Mouse (Mus musculus): ENCODE measurements at regions not wholly inside any gene's neighbourhood (a gene's known extent, or its start where the extent isn't known, plus 50 kb on each side); places are given as distances from the start of the nearest gene placed in this dataset.

GRCm38 (mm10) chr2:108701308-108701707, 579.2 kb upstream of the Kif18a start:
- Histone ChIP-seq H3K9me3 (replicated peaks) (no peaks in the 10 kb centered on the region), H3K27me3 (ENCODE audit: low read depth, poor library complexity, severe bottlenecking) (no peaks in the 10 kb centered on the region), H3K4me3 (no peak overlapping the region), H3K36me3 (no peaks in the 10 kb centered on the region), H3K27ac (no peak overlapping the region), H3K4me1 (no peaks in the 10 kb centered on the region)
- WGBS = 76% methylated on average over 7 of the region's 7 CpGs
- DNase-seq (ENCODE audit: low spot score) = no peak

DNA sequence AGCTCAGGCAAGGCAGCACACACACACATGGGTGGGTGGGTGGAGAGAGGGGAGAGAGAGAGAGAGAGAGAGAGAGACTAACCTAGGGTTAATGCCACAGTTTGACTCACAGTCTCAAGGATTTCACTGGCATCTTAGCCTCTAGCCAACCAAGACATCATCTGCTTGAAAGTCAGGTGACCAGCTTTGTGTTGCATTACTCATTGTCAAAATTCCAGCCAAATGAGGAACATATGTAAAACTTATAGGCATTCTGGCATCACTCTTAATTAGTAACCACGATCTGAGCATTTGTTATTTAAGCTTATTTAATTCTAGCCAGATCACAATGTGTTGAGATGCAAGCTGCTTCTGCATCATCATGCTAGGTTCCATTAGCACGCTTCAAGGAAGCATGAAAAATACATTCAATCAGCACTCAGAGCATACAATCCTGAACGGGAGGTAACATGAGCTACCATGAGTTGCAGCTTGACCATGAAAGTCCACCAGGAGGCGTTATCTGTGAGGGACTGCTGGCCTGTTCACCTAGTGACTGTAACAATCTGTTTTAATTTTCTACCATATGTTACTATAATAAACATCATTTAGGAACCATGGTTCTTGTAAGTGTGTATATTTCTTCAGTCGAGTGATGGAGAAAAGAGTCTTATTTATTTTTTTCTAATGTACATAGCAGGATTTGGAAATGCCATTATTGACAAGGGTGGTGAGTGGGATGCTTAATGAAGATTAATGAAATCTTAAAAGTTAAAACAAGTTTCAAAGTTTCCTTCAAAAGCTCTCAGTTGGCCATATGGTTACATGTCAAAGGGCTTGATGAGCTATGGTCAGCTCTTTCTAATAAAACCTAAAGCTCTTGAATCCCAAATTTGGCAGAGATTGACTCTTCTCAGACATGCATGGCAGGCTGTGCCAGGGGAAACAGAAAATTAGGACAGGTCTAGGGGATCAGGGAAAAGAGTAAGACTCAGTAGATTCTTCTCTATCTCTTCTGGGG, 572.4 kb upstream of the Kif18a start:
- Histone ChIP-seq H3K4me1 (no peaks in the 10 kb centered on the region), H3K27ac (no peak overlapping the region), H3K27me3 (ENCODE audit: low read depth, poor library complexity, severe bottlenecking) (no peaks in the 10 kb centered on the region), H3K36me3 (no peaks in the 10 kb centered on the region), H3K9me3 (replicated peaks) (no peaks in the 10 kb centered on the region), H3K4me3 (no peak overlapping the region)
- WGBS = 75% methylated on average over 5 of the region's 5 CpGs
- no peak for DNase-seq (ENCODE audit: low spot score)

- 88% methylated on average over 3 of the region's 3 CpGs for WGBS
- DNase-seq (ENCODE audit: low spot score) = no peak
- Histone ChIP-seq H3K36me3 (no peaks in the 10 kb centered on the region), H3K27ac (no peak overlapping the region), H3K9me3 (replicated peaks) (no peaks in the 10 kb centered on the region), H3K4me3 (no peak overlapping the region), H3K4me1 (peaks cover 10% of the 10 kb centered on the region), H3K27me3 (ENCODE audit: low read depth, poor library complexity, severe bottlenecking) (no peaks in the 10 kb centered on the region)
Observed at GRCm38 (mm10) chr2:108742079-108742478, 538.5 kb upstream of the Kif18a start.

GRCm38 (mm10) chr2:108743511-108743910, 537.0 kb upstream of the Kif18a start:
- WGBS = 24% methylated on average over 2 of the region's 2 CpGs
- Histone ChIP-seq H3K4me1 (peaks cover 10% of the 10 kb centered on the region), H3K9me3 (replicated peaks) (no peaks in the 10 kb centered on the region), H3K27ac (no peak overlapping the region), H3K4me3 (no peak overlapping the region), H3K36me3 (no peaks in the 10 kb centered on the region), H3K27me3 (ENCODE audit: low read depth, poor library complexity, severe bottlenecking) (no peaks in the 10 kb centered on the region)
- DNase-seq (ENCODE audit: low spot score) = peak; percentile 60

GRCm38 (mm10) chr2:108744797-108745196, 535.7 kb upstream of the Kif18a start:
- Histone ChIP-seq H3K4me1 (peaks cover 10% of the 10 kb centered on the region), H3K27me3 (ENCODE audit: low read depth, poor library complexity, severe bottlenecking) (no peaks in the 10 kb centered on the region), H3K9me3 (replicated peaks) (no peaks in the 10 kb centered on the region), H3K27ac (no peak overlapping the region), H3K36me3 (no peaks in the 10 kb centered on the region), H3K4me3 (no peak overlapping the region)
- 82% methylated on average over 2 of the region's 2 CpGs for whole genome bisulfite sequencing
- DNase-seq (ENCODE audit: low spot score) = no peak

GRCm38 (mm10) chr2:108753494-108754225, 526.9 kb upstream of the Kif18a start:
- no peaks in the 10 kb centered on the region for H3K9me3 ChIP-seq (replicated peaks)
- no peak for DNase-seq (ENCODE audit: low spot score)
- no peaks in the 10 kb centered on the region for H3K27me3 ChIP-seq (ENCODE audit: low read depth, poor library complexity, severe bottlenecking)
- WGBS = 79% methylated on average over 3 of the region's 3 CpGs
- H3K27ac ChIP-seq = no peak overlapping the region
- no peaks in the 10 kb centered on the region for H3K36me3 ChIP-seq
- H3K4me1 ChIP-seq = no peaks in the 10 kb centered on the region
- no peak overlapping the region for H3K4me3 ChIP-seq

DNA sequence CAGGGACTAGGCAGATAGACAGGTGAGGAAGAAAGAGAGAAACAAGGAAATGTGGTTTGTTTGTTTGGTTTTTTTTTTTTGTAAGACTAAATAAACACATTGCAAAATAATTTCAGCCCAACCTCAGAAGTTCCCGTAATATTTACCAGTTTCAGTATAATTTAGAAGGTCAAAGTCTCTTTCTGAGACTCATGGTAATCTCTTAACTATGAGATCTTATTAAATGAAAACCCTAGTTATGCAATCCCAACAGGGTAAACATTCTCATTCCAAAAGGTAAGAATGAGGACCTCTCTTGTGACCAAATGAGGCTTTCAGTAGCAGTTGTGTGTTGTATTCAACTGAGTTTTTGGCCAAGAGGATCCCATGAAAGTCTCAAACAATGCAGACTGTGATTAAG, 524.7 kb upstream of the Kif18a start:
- no peak for DNase-seq (ENCODE audit: low spot score)
- no peaks in the 10 kb centered on the region for H3K27me3 ChIP-seq (ENCODE audit: low read depth, poor library complexity, severe bottlenecking)
- WGBS = 91% methylated on average over 1 of the region's 1 CpGs
- H3K36me3 ChIP-seq = no peaks in the 10 kb centered on the region
- H3K4me1 ChIP-seq = no peaks in the 10 kb centered on the region
- H3K4me3 ChIP-seq = no peak overlapping the region
- no peaks in the 10 kb centered on the region for H3K9me3 ChIP-seq (replicated peaks)
- no peak overlapping the region for H3K27ac ChIP-seq

- WGBS = 93% methylated on average over 1 of the region's 1 CpGs
- Histone ChIP-seq H3K4me3 (no peak overlapping the region), H3K27me3 (ENCODE audit: low read depth, poor library complexity, severe bottlenecking) (no peaks in the 10 kb centered on the region), H3K36me3 (no peaks in the 10 kb centered on the region), H3K4me1 (no peaks in the 10 kb centered on the region), H3K27ac (no peak overlapping the region), H3K9me3 (replicated peaks) (no peaks in the 10 kb centered on the region)
- no peak for DNase-seq (ENCODE audit: low spot score)
Observed at GRCm38 (mm10) chr2:108756251-108756650, 524.3 kb upstream of the Kif18a start.

- Histone ChIP-seq H3K4me1 (no peaks in the 10 kb centered on the region), H3K27ac (no peak overlapping the region), H3K4me3 (no peak overlapping the region), H3K36me3 (no peaks in the 10 kb centered on the region), H3K27me3 (ENCODE audit: low read depth, poor library complexity, severe bottlenecking) (no peaks in the 10 kb centered on the region), H3K9me3 (replicated peaks) (no peaks in the 10 kb centered on the region)
- no peak for DNase-seq (ENCODE audit: low spot score)
- 91% methylated on average over 4 of the region's 4 CpGs for WGBS
Observed at GRCm38 (mm10) chr2:108764703-108765102, 515.8 kb upstream of the Kif18a start.

DNA sequence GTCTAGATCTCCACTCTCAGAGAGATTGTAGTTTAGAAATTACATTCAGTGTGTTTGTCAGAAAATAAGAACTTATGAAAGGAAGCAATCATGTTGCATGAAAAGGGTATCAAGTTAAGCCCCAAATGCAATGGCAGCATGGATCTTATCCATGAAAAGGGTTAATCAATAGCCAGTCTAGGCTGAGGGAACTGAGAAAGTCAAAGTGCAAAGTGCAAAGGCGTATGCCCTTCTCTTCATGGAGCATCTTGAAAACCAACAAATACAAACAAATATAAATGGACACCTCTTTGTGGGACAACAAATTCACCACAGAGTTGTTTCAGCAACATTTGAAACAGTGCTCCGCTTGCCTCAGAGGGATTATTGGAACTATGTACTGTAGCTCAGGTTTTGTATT, 514.1 kb upstream of the Kif18a start:
- Histone ChIP-seq H3K27me3 (ENCODE audit: low read depth, poor library complexity, severe bottlenecking) (no peaks in the 10 kb centered on the region), H3K36me3 (no peaks in the 10 kb centered on the region), H3K9me3 (replicated peaks) (no peaks in the 10 kb centered on the region), H3K27ac (no peak overlapping the region), H3K4me1 (no peaks in the 10 kb centered on the region), H3K4me3 (no peak overlapping the region)
- no peak for DNase-seq (ENCODE audit: low spot score)
- 93% methylated on average over 2 of the region's 2 CpGs for WGBS

- WGBS = 98% methylated on average over 1 of the region's 1 CpGs
Observed at GRCm38 (mm10) chr2:108770383-108770782, 510.2 kb upstream of the Kif18a start.

DNA sequence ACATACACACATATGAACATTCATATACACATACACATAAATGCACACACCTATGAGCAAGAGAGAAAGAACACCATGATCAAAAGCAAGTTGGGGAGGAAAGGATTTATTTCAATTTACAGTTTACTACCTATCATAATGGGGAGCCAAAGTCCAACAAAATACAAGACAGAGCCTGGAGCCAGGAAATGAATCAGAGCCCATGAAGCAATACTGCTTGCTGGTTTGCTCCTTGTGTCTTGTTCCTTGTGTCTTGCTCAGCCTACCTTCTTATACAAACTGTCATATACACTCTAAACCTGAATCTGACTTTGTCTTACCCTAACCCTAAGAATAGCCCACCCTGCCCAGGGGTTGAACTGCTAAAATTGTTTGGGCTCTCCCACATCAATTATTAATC, 497.1 kb upstream of the Kif18a start:
- Histone ChIP-seq H3K4me1 (no peaks in the 10 kb centered on the region), H3K4me3 (no peak overlapping the region), H3K36me3 (no peaks in the 10 kb centered on the region), H3K27me3 (ENCODE audit: low read depth, poor library complexity, severe bottlenecking) (no peaks in the 10 kb centered on the region), H3K9me3 (replicated peaks) (no peaks in the 10 kb centered on the region), H3K27ac (no peak overlapping the region)
- DNase-seq (ENCODE audit: low spot score) = no peak

More at GRCm38 (mm10) chr2:108770383-108770782, 510.2 kb upstream of the Kif18a start:
- Histone ChIP-seq H3K27me3 (ENCODE audit: low read depth, poor library complexity, severe bottlenecking) (no peaks in the 10 kb centered on the region), H3K36me3 (no peaks in the 10 kb centered on the region), H3K4me3 (no peak overlapping the region), H3K27ac (no peak overlapping the region), H3K9me3 (replicated peaks) (no peaks in the 10 kb centered on the region), H3K4me1 (no peaks in the 10 kb centered on the region)
- DNase-seq (ENCODE audit: low spot score) = no peak
